Mouse (Mus musculus) megakaryocyte, embryonic 14.5 days (primary cell): ENCODE results near the gene Vtcn1.

Experiments used
- FLI1 ChIP-seq: IDR thresholded peaks from 2 replicates; pipeline ENCODE4 v1.6.1; 2012; ENCODE audit warnings: low read length, inconsistent platforms, mixed read lengths
- GATA1 ChIP-seq: IDR thresholded peaks from 3 replicates; pipeline ENCODE4 v1.6.1; 2012; ENCODE audit warnings: mixed read lengths, low read length, inconsistent platforms, borderline replicate concordance

- TF ChIP-seq GATA1 (no peak), FLI1 (no peak)
Observed at GRCm38 (mm10) chr3:100797166-100798145, 27.8 kb upstream of the Vtcn1 start.
